Mouse (Mus musculus): Measurements from ENCODE around the gene Tmem274.
A peak's percentile ranks its signal among the peaks of the same experiment; 100 is the strongest.

The Tmem274 gene

GRCm38 (mm10) chr4:149463435-149463950 lies 13.7 kb upstream of the Tmem274 start:
- no peak for ATAC-seq (ENCODE audit: insufficient number of reproducible peaks, low FRiP score, low TSS enrichment)

GRCm38 (mm10) chr4:149469557-149469956 lies 7.6 kb upstream of the Tmem274 start:
- no peak for ATAC-seq (ENCODE audit: insufficient number of reproducible peaks, low FRiP score, low TSS enrichment)

- ATAC-seq (ENCODE audit: insufficient number of reproducible peaks, low FRiP score, low TSS enrichment): no peak
These were observed 2.1 kb upstream of the Tmem274 start for GRCm38 (mm10) chr4:149475096-149475495.

- no peak for ATAC-seq (ENCODE audit: insufficient number of reproducible peaks, low FRiP score, low TSS enrichment)
These were observed 7.4 kb downstream of the Tmem274 start for GRCm38 (mm10) chr4:149484566-149484965.

GRCm38 (mm10) chr4:149485053-149485824 lies 8.1 kb downstream of the Tmem274 start, which contains the start of the genes Nmnat1 and Lzic:
TSS of gene Nmnat1 (minus strand) at chr4:149485202.
TSS of gene Lzic (plus strand) at chr4:149485229.
- ATAC-seq (ENCODE audit: insufficient number of reproducible peaks, low FRiP score, low TSS enrichment): peak; percentile 94

- ATAC-seq (ENCODE audit: insufficient number of reproducible peaks, low FRiP score, low TSS enrichment): no peak
These were observed 8.6 kb downstream of the Tmem274 start for GRCm38 (mm10) chr4:149485825-149486206.

GRCm38 (mm10) chr4:149487729-149488128 lies 10.6 kb downstream of the Tmem274 start:
- no peak for ATAC-seq (ENCODE audit: insufficient number of reproducible peaks, low FRiP score, low TSS enrichment)

GRCm38 (mm10) chr4:149489415-149490240 lies 12.4 kb downstream of the Tmem274 start:
- ATAC-seq (ENCODE audit: insufficient number of reproducible peaks, low FRiP score, low TSS enrichment): no peak

- no peak for ATAC-seq (ENCODE audit: insufficient number of reproducible peaks, low FRiP score, low TSS enrichment)
These were observed 14.0 kb downstream of the Tmem274 start for GRCm38 (mm10) chr4:149491151-149491550.

- no peak for ATAC-seq (ENCODE audit: insufficient number of reproducible peaks, low FRiP score, low TSS enrichment)
These were observed 19.4 kb downstream of the Tmem274 start for GRCm38 (mm10) chr4:149496612-149497011.

GRCm38 (mm10) chr4:149498901-149499300 lies 21.7 kb downstream of the Tmem274 start:
- no peak for ATAC-seq (ENCODE audit: insufficient number of reproducible peaks, low FRiP score, low TSS enrichment)

GRCm38 (mm10) chr4:149499790-149500189 lies 22.6 kb downstream of the Tmem274 start:
- no peak for ATAC-seq (ENCODE audit: insufficient number of reproducible peaks, low FRiP score, low TSS enrichment)

GRCm38 (mm10) chr4:149504363-149504762 lies 27.2 kb downstream of the Tmem274 start:
- no peak for ATAC-seq (ENCODE audit: insufficient number of reproducible peaks, low FRiP score, low TSS enrichment)

GRCm38 (mm10) chr4:149504858-149505257 lies 27.7 kb downstream of the Tmem274 start:
- ATAC-seq (ENCODE audit: insufficient number of reproducible peaks, low FRiP score, low TSS enrichment): no peak

GRCm38 (mm10) chr4:149505261-149505967 lies 28.2 kb downstream of the Tmem274 start:
- no peak for ATAC-seq (ENCODE audit: insufficient number of reproducible peaks, low FRiP score, low TSS enrichment)

GRCm38 (mm10) chr4:149506904-149507303 lies 29.7 kb downstream of the Tmem274 start:
- ATAC-seq (ENCODE audit: insufficient number of reproducible peaks, low FRiP score, low TSS enrichment): no peak

GRCm38 (mm10) chr4:149511221-149511646 lies 34.1 kb downstream of the Tmem274 start:
- no peak for ATAC-seq (ENCODE audit: insufficient number of reproducible peaks, low FRiP score, low TSS enrichment)

- no peak for ATAC-seq (ENCODE audit: insufficient number of reproducible peaks, low FRiP score, low TSS enrichment)
These were observed 34.9 kb downstream of the Tmem274 start for GRCm38 (mm10) chr4:149512072-149512471.

GRCm38 (mm10) chr4:149515706-149516105 lies 38.5 kb downstream of the Tmem274 start:
- no peak for ATAC-seq (ENCODE audit: insufficient number of reproducible peaks, low FRiP score, low TSS enrichment)

- peak; percentile 98 for ATAC-seq (ENCODE audit: insufficient number of reproducible peaks, low FRiP score, low TSS enrichment)
These were observed 40.7 kb downstream of the Tmem274 start, which contains the start of gene Ctnnbip1 for GRCm38 (mm10) chr4:149517868-149518340. TSS of gene Ctnnbip1 (plus strand) at chr4:149518236.
